Mouse (Mus musculus) myocyte (in vitro differentiated cells): ENCODE data around the gene AY074887.

Source experiments
- CEBPB ChIP-seq: IDR thresholded peaks from 2 replicates; pipeline ENCODE4 v1.6.1; 2011; ENCODE audit warnings: mild to moderate bottlenecking, moderate library complexity; ENCODE audit not compliant: poor library complexity, insufficient read depth, severe bottlenecking
- E2F4 ChIP-seq: IDR thresholded peaks from one replicate; pipeline ENCODE4 v1.6.1; 2011; ENCODE audit warnings: mild to moderate bottlenecking, control low read depth, moderate library complexity; ENCODE audit not compliant: insufficient read depth
- MAX ChIP-seq: IDR thresholded peaks from one replicate; pipeline ENCODE4 v1.6.1; 2011; ENCODE audit warnings: low read depth, mild to moderate bottlenecking, control low read depth
- MYOD1 ChIP-seq, 3 experiments: IDR thresholded peaks; one replicate each; pipeline ENCODE4 v1.6.1; 2011; ENCODE audit warnings: control low read depth in 2 of 3, low read depth in 2 of 3, mild to moderate bottlenecking in 2 of 3, moderate library complexity in 1 of 3; ENCODE audit not compliant: insufficient read length in 2 of 3, control insufficient read depth in 1 of 3
- MYOG ChIP-seq, 3 experiments: IDR thresholded peaks; one replicate each; pipeline ENCODE4 v1.6.1; 2011; ENCODE audit warnings: control low read depth in 2 of 3, low read depth in 2 of 3, mild to moderate bottlenecking in 2 of 3; ENCODE audit not compliant: insufficient read length in 2 of 3, control insufficient read depth in 1 of 3, insufficient read depth in 1 of 3
- POLR2A ChIP-seq: IDR thresholded peaks from one replicate; pipeline ENCODE4 v1.6.1; 2011; ENCODE audit warnings: low read depth, mild to moderate bottlenecking, control low read depth, moderate library complexity; ENCODE audit not compliant: insufficient read length
- POLR2AphosphoS2 ChIP-seq: IDR thresholded peaks from one replicate; pipeline ENCODE4 v1.6.1; 2011; ENCODE audit warnings: low read depth, control low read depth; ENCODE audit not compliant: insufficient read length
- REST ChIP-seq: IDR thresholded peaks from one replicate; pipeline ENCODE4 v1.6.1; 2011; ENCODE audit warnings: mild to moderate bottlenecking, control low read depth, moderate library complexity; ENCODE audit not compliant: insufficient read depth, insufficient read length
- SRF ChIP-seq: IDR thresholded peaks from one replicate; pipeline ENCODE4 v1.6.1; 2011; ENCODE audit warnings: low read depth; ENCODE audit not compliant: control insufficient read depth, insufficient read length
- TCF3 ChIP-seq: IDR thresholded peaks from one replicate; pipeline ENCODE4 v1.6.1; 2011; ENCODE audit warnings: low read depth, control low read depth; ENCODE audit not compliant: insufficient read length
- USF1 ChIP-seq: IDR thresholded peaks from one replicate; pipeline ENCODE4 v1.6.1; 2011; ENCODE audit warnings: low read depth, mild to moderate bottlenecking, control low read depth, moderate library complexity

DNA sequence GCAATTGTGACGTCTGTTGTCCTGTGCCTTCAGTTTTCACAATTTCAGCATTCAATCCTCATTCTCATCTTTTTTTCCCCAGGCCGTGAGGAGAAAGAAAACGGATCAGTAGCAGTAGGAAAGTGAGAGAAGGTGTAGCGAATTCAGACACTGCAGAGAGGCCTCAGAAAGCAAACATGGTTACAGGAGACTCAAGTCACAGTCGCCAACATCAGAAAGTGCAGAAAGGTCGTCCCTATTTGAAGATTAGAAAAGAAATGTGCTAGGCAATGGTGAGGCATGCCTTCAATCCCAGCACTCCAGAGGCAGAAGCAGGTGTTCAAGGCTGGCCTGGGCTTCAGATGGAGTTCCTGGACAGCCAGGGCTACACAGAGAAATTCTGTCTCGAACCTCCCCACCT lies 35.2 kb downstream of the AY074887 start:
- TF ChIP-seq MYOD1 (IDR thresholded peaks at IDR 0.05; ENCODE audit: control insufficient read depth in 1 of 3, insufficient read length in 2 of 3, low read depth in 2 of 3) (no peak), POLR2A (no peak), USF1 (no peak), CEBPB (no peak), MAX (no peak), E2F4 (no peak), POLR2AphosphoS2 (no peak), MYOG (IDR thresholded peaks at IDR 0.05; ENCODE audit: control insufficient read depth in 1 of 3, insufficient read depth in 1 of 3, insufficient read length in 2 of 3, low read depth in 2 of 3) (no peak), REST (no peak), SRF (no peak), TCF3 (no peak)
